Mouse (Mus musculus) embryo, embryonic 11.5 days (tissue): ENCODE data around the gene Rtf1.

Source experiments
- DNase-seq: peaks from one replicate; pipeline ENCODE4 v3.0.0-alpha.2; 2012; ENCODE audit warnings: low read depth, low spot score

Rtf1 gene

GRCm38 (mm10) chr2:119730735-119731134, 55.9 kb downstream of the Rtf1 start:
- DNase-seq: no peak

- no peak for DNase-seq
Measured at GRCm38 (mm10) chr2:119737124-119737523, 62.3 kb downstream of the Rtf1 start.

- no peak for DNase-seq
Measured at GRCm38 (mm10) chr2:119740567-119740966, 65.7 kb downstream of the Rtf1 start.

GRCm38 (mm10) chr2:119741581-119742411, 66.9 kb downstream of the Rtf1 start, which contains the start of gene Itpka:
Itpka (plus strand) TSS chr2:119742337.
- peak; percentile 56 for DNase-seq

- no peak for DNase-seq
Measured at GRCm38 (mm10) chr2:119742461-119743175, 67.8 kb downstream of the Rtf1 start.

- DNase-seq: no peak
Measured at GRCm38 (mm10) chr2:119743176-119743807, 68.4 kb downstream of the Rtf1 start.

- no peak for DNase-seq
Measured at GRCm38 (mm10) chr2:119743808-119744162, 68.9 kb downstream of the Rtf1 start.

- DNase-seq: no peak
Measured at GRCm38 (mm10) chr2:119744163-119745111, 69.6 kb downstream of the Rtf1 start.

- no peak for DNase-seq
Measured at GRCm38 (mm10) chr2:119745281-119745680, 70.4 kb downstream of the Rtf1 start.

- no peak for DNase-seq
Measured at GRCm38 (mm10) chr2:119747554-119747953, 72.7 kb downstream of the Rtf1 start.

GRCm38 (mm10) chr2:119749260-119749659, 74.4 kb downstream of the Rtf1 start:
- DNase-seq: no peak

GRCm38 (mm10) chr2:119757601-119758100, 82.8 kb downstream of the Rtf1 start:
- DNase-seq: no peak

GRCm38 (mm10) chr2:119758101-119758843, 83.4 kb downstream of the Rtf1 start:
- no peak for DNase-seq

- DNase-seq: no peak
Measured at GRCm38 (mm10) chr2:119758844-119759835, 84.3 kb downstream of the Rtf1 start.

- DNase-seq: no peak
Measured at GRCm38 (mm10) chr2:119760251-119760650, 85.4 kb downstream of the Rtf1 start, which contains the start of gene Ltk. Ltk (minus strand) TSS chr2:119760431.

- no peak for DNase-seq
Measured at GRCm38 (mm10) chr2:119762276-119762675, 87.4 kb downstream of the Rtf1 start.

- no peak for DNase-seq
Measured at GRCm38 (mm10) chr2:119763924-119764323, 89.1 kb downstream of the Rtf1 start.

- no peak for DNase-seq
Measured at GRCm38 (mm10) chr2:119767246-119767645, 92.4 kb downstream of the Rtf1 start.
